Mouse (Mus musculus): Measurements from ENCODE around the gene Hcrtr2. TPM values are rescaled to one million over a fixed set of nuclear protein-coding genes. Genes with fewer than 3 reads are reported as not detected.

Gene Hcrtr2
- polyA plus RNA-seq, 1 experiment = not detected

DNA sequence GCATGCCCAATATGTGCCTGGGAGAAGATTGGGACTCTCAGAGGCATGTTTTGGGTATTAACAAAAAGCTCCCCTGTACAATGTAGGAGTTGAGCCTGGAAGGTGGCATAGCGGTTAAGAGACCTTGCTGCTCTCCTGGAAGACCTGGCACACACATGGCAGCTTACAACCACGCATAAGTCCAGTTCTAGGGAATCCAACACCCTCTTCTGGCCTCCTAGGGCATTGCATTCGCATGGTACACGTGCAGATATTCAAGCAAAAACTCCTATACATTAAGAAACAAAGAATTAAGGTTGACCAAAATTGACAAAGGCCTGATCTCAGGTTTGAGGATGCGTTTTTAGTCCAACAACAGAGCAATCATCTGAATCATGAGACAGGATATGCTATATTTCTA is 32.3 kb downstream of the Hcrtr2 start:
- Histone ChIP-seq H3K36me3 (ENCODE audit: control insufficient read depth, insufficient read depth, low read length) (no peaks in the 10 kb centered on the region), H3K4me3 (ENCODE audit: low read depth, low read length) (no peak overlapping the region), H3K27me3 (ENCODE audit: control insufficient read depth, insufficient read depth, low read length) (no peaks in the 10 kb centered on the region), H3K27ac (ENCODE audit: insufficient read depth, low read depth, low read length) (no peak overlapping the region), H3K4me1 (ENCODE audit: control insufficient read depth, insufficient read depth, insufficient read length, low read length) (no peaks in the 10 kb centered on the region)
- TF ChIP-seq CTCF (IDR thresholded peaks at IDR 0.05; ENCODE audit: extremely low read depth, insufficient read length, insufficient replicate concordance, low read depth, low read length) = no peak
- TF ChIP-seq POLR2A (IDR thresholded peaks at IDR 0.05; ENCODE audit: low read depth, low read length) = no peak
- 81% methylated on average over 5 of the region's 5 CpGs for WGBS

DNA sequence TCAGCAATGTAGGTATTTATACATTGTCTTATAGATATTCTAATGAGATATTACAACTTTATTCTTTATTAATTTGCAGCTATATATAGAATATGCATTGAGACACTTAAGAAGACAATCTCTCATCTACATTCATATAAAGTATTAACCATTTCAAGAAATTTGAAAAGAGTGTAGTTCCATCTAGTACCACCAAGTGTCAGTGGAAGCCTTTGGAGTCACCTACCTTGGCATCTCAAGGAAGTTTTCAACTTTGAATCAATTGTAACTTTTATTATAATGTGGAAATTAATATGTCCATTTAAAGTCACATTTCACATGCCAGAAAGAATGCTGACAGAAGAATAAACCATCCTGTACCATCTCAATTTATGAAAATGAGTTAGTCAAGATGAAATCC is 52.8 kb downstream of the Hcrtr2 start:
- Histone ChIP-seq H3K27me3 (ENCODE audit: control insufficient read depth, insufficient read depth, low read length) (no peaks in the 10 kb centered on the region), H3K27ac (ENCODE audit: insufficient read depth, low read depth, low read length) (no peak overlapping the region), H3K4me1 (ENCODE audit: control insufficient read depth, insufficient read depth, insufficient read length, low read length) (no peaks in the 10 kb centered on the region), H3K36me3 (ENCODE audit: control insufficient read depth, insufficient read depth, low read length) (no peaks in the 10 kb centered on the region), H3K4me3 (ENCODE audit: low read depth, low read length) (no peak overlapping the region)
- TF ChIP-seq POLR2A (IDR thresholded peaks at IDR 0.05; ENCODE audit: low read depth, low read length) (no peak), CTCF (IDR thresholded peaks at IDR 0.05; ENCODE audit: extremely low read depth, insufficient read length, insufficient replicate concordance, low read depth, low read length) (no peak)

DNA sequence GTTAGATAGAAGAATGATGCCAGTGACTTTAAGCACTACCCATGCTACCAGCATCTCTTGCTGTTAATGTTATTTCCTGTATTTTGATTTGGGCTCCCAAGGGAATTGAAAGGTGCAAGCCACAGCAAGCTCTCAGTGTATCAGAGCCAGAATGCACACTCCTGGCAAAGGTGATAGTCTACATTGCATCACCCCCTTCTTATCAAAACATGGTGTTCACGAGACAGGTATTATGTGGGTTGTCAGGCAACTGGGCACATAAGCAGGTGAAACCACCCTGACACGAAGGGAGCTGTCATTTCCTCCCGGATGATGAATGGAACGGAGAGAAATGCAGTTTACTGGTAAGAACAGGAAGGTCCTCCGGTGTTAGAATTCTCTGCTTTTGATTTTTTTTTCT is 65.9 kb downstream of the Hcrtr2 start:
- no peaks in the 10 kb centered on the region for H3K4me1 ChIP-seq (ENCODE audit: control insufficient read depth, insufficient read depth, insufficient read length, low read length)
- no peaks in the 10 kb centered on the region for H3K36me3 ChIP-seq (ENCODE audit: control insufficient read depth, insufficient read depth, low read length)
- no peak overlapping the region for H3K27ac ChIP-seq (ENCODE audit: insufficient read depth, low read depth, low read length)
- H3K27me3 ChIP-seq (ENCODE audit: control insufficient read depth, insufficient read depth, low read length) = no peaks in the 10 kb centered on the region
- 33% methylated on average over 5 of the region's 5 CpGs for WGBS
- TF ChIP-seq CTCF (IDR thresholded peaks at IDR 0.05; ENCODE audit: extremely low read depth, insufficient read length, insufficient replicate concordance, low read depth, low read length) (no peak), POLR2A (IDR thresholded peaks at IDR 0.05; ENCODE audit: low read depth, low read length) (no peak)
- H3K4me3 ChIP-seq (ENCODE audit: low read depth, low read length) = no peak overlapping the region

DNA sequence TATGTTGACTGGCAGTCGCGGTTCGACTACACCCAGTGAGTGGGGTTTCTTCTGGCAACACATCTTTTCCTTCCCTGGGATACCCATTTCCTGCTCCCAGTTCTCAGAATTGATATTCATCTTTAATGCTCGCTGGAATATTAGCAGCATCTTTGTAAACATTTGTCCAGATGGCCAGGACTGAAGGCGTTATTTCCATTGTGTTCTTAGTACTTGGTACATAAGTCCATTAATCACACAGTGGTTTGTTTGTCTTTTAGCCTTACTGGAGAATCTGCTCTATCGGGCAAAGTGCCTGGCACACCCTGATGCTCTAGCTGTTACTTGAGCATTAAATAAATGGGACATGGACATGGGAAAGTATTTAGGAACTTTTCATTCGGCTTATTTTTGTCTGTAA is 71.1 kb downstream of the Hcrtr2 start:
- WGBS = 60% methylated on average over 7 of the region's 7 CpGs
- Histone ChIP-seq H3K27me3 (ENCODE audit: control insufficient read depth, insufficient read depth, low read length) (no peaks in the 10 kb centered on the region), H3K36me3 (ENCODE audit: control insufficient read depth, insufficient read depth, low read length) (no peaks in the 10 kb centered on the region), H3K4me3 (ENCODE audit: low read depth, low read length) (no peak overlapping the region), H3K27ac (ENCODE audit: insufficient read depth, low read depth, low read length) (no peak overlapping the region), H3K4me1 (ENCODE audit: control insufficient read depth, insufficient read depth, insufficient read length, low read length) (no peaks in the 10 kb centered on the region)
- TF ChIP-seq CTCF (IDR thresholded peaks at IDR 0.05; ENCODE audit: extremely low read depth, insufficient read length, insufficient replicate concordance, low read depth, low read length) = no peak
- TF ChIP-seq POLR2A (IDR thresholded peaks at IDR 0.05; ENCODE audit: low read depth, low read length) = no peak

DNA sequence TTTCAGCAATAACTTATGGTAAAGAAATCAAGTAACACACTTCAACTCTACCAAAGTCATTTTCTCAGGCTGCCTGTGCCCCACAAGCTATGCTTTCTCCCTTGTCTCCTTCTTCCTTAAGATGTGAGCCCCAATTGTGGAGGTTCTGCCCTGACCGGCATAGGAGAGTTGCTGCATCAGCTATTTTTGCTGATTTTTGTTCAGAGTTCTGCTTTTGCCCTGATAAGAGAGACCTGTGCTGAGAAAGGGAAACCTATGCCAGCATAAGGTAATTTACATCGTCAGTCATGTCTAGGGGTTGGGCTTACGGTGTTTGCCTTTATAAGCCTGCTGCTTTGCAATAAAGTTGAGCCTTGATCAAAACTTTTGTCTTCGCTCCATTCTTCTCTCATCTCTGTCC is 71.5 kb downstream of the Hcrtr2 start:
- Histone ChIP-seq H3K27me3 (ENCODE audit: control insufficient read depth, insufficient read depth, low read length) (no peaks in the 10 kb centered on the region), H3K36me3 (ENCODE audit: control insufficient read depth, insufficient read depth, low read length) (no peaks in the 10 kb centered on the region), H3K4me1 (ENCODE audit: control insufficient read depth, insufficient read depth, insufficient read length, low read length) (no peaks in the 10 kb centered on the region), H3K4me3 (ENCODE audit: low read depth, low read length) (no peak overlapping the region), H3K27ac (ENCODE audit: insufficient read depth, low read depth, low read length) (no peak overlapping the region)
- 73% methylated on average over 4 of the region's 4 CpGs for WGBS
- TF ChIP-seq CTCF (IDR thresholded peaks at IDR 0.05; ENCODE audit: extremely low read depth, insufficient read length, insufficient replicate concordance, low read depth, low read length) = no peak
- TF ChIP-seq POLR2A (IDR thresholded peaks at IDR 0.05; ENCODE audit: low read depth, low read length) = no peak

DNA sequence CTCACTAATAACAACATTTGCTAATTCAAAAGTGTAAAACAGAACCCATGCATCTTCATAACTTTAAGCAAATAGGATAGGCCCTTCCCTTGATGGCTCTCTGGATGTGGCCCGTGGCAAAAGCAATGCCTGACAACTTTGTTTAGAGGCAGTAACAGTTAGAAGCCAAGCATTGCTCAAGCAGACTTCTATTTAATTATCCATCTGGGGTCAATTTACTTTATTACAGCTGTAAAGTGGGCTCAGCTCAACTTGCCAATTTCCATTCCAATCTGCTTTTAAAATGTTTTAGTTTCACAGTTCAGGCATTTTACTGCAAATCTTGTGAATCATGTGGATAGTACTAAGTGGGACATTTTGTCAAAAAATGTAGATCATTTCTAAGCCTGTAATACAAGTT is 81.3 kb downstream of the Hcrtr2 start:
- H3K4me1 ChIP-seq (ENCODE audit: control insufficient read depth, insufficient read depth, insufficient read length, low read length) = no peaks in the 10 kb centered on the region
- no peaks in the 10 kb centered on the region for H3K36me3 ChIP-seq (ENCODE audit: control insufficient read depth, insufficient read depth, low read length)
- WGBS = 36% methylated on average over 1 of the region's 1 CpGs
- TF ChIP-seq POLR2A (IDR thresholded peaks at IDR 0.05; ENCODE audit: low read depth, low read length) (no peak), CTCF (IDR thresholded peaks at IDR 0.05; ENCODE audit: extremely low read depth, insufficient read length, insufficient replicate concordance, low read depth, low read length) (no peak)
- H3K27ac ChIP-seq (ENCODE audit: insufficient read depth, low read depth, low read length) = no peak overlapping the region
- H3K4me3 ChIP-seq (ENCODE audit: low read depth, low read length) = no peak overlapping the region
- no peaks in the 10 kb centered on the region for H3K27me3 ChIP-seq (ENCODE audit: control insufficient read depth, insufficient read depth, low read length)

DNA sequence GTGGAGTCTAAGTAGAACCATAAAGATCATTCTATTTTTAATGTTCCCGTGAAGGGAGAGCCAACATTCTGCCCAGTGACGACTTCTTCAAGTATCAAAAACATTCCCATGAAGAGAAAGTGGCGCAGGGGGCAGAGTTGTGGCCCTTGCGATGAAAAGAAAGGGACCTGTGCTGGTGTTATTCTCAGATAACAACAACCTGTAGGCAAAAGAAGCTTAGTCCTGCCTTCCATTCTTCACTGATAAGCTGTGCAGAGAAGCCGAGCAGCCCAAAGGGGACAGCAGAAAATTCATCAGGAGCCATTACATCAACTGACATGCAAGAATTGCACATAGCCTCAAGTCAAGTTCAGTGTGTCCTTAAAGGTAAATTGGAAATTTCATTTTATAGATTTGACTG is 85.7 kb downstream of the Hcrtr2 start:
- no peak for TF ChIP-seq CTCF (IDR thresholded peaks at IDR 0.05; ENCODE audit: extremely low read depth, insufficient read length, insufficient replicate concordance, low read depth, low read length)
- no peak for TF ChIP-seq POLR2A (IDR thresholded peaks at IDR 0.05; ENCODE audit: low read depth, low read length)
- no peaks in the 10 kb centered on the region for H3K36me3 ChIP-seq (ENCODE audit: control insufficient read depth, insufficient read depth, low read length)
- no peak overlapping the region for H3K4me3 ChIP-seq (ENCODE audit: low read depth, low read length)
- 79% methylated on average over 5 of the region's 5 CpGs for WGBS
- no peaks in the 10 kb centered on the region for H3K4me1 ChIP-seq (ENCODE audit: control insufficient read depth, insufficient read depth, insufficient read length, low read length)
- no peak overlapping the region for H3K27ac ChIP-seq (ENCODE audit: insufficient read depth, low read depth, low read length)
- no peaks in the 10 kb centered on the region for H3K27me3 ChIP-seq (ENCODE audit: control insufficient read depth, insufficient read depth, low read length)

DNA sequence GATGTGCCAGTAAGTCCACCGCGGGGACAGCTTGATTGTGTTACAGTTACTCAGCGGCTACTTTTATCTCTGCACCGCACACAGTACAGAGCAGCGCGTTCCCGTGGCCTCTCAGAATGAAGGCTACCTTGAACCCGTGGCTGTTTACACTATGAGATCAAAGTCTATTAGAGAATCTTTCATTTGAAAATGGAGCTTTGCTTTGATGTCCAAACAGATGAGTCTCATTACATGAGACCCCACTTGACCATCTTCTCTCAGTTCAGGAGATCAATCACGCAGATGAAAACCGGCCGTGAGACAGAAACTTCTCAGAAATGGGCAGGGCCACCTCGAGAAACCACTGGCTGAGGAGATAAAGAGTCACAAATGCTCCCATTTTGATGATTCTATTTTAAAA is 86.4 kb downstream of the Hcrtr2 start:
- Histone ChIP-seq H3K36me3 (ENCODE audit: control insufficient read depth, insufficient read depth, low read length) (no peaks in the 10 kb centered on the region), H3K27ac (ENCODE audit: insufficient read depth, low read depth, low read length) (no peak overlapping the region), H3K27me3 (ENCODE audit: control insufficient read depth, insufficient read depth, low read length) (no peaks in the 10 kb centered on the region), H3K4me1 (ENCODE audit: control insufficient read depth, insufficient read depth, insufficient read length, low read length) (no peaks in the 10 kb centered on the region), H3K4me3 (ENCODE audit: low read depth, low read length) (no peak overlapping the region)
- TF ChIP-seq POLR2A (IDR thresholded peaks at IDR 0.05; ENCODE audit: low read depth, low read length) = no peak
- no peak for TF ChIP-seq CTCF (IDR thresholded peaks at IDR 0.05; ENCODE audit: extremely low read depth, insufficient read length, insufficient replicate concordance, low read depth, low read length)
- 32% methylated on average over 12 of the region's 12 CpGs for WGBS

All from small intestine, adult 2 months (tissue).